Mouse (Mus musculus) testis, postnatal 14 days (tissue): ENCODE measurements around the gene Prss32.

ENCODE experiments used
- DNase-seq: peaks from one replicate; pipeline ENCODE4 v3.0.0; 2021; ENCODE audit warnings: low spot score

Prss32 gene

DNA sequence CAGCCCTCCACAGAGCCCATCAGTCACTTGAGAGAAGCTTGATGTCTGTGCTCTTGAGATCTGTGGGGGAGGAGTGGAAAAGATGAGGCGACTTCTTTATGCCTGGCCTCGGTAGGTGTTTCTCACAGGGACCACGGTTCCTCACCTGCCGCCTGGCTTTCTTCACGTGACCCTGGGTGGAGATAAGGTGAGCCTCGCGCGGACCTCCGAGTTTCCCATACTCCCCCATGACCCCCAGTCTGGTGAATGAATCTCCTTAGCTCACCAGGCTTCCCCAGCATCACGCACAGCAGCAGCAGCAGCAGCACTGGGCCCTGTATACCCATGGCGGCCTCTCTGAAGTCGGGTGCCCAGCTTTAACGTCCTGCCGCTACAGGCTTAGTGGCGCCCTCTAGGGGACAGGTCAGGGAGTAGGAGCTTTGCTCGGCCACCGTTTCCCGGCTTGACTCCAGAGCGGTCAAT, at the start of gene Prss32, which contains the start of gene Prss41:
Gene Prss32, plus strand, starts transcription at position 44 of the 462 bp plus-strand sequence.
Gene Prss41, minus strand, starts transcription at position 361 of the 462 bp plus-strand sequence.
- DNase-seq = peak; percentile 82

- no peak for DNase-seq
These were observed 48.3 kb upstream of the Prss32 start for GRCm38 (mm10) chr17:23795323-23795722.

- no peak for DNase-seq
These were observed 46.3 kb upstream of the Prss32 start for GRCm38 (mm10) chr17:23797316-23797715.

GRCm38 (mm10) chr17:23801627-23802026, 42.0 kb upstream of the Prss32 start:
- no peak for DNase-seq

GRCm38 (mm10) chr17:23802746-23803365, 40.8 kb upstream of the Prss32 start:
- peak; percentile 99 for DNase-seq

- peak; percentile 89 for DNase-seq
These were observed 40.2 kb upstream of the Prss32 start for GRCm38 (mm10) chr17:23803366-23804041.

DNA sequence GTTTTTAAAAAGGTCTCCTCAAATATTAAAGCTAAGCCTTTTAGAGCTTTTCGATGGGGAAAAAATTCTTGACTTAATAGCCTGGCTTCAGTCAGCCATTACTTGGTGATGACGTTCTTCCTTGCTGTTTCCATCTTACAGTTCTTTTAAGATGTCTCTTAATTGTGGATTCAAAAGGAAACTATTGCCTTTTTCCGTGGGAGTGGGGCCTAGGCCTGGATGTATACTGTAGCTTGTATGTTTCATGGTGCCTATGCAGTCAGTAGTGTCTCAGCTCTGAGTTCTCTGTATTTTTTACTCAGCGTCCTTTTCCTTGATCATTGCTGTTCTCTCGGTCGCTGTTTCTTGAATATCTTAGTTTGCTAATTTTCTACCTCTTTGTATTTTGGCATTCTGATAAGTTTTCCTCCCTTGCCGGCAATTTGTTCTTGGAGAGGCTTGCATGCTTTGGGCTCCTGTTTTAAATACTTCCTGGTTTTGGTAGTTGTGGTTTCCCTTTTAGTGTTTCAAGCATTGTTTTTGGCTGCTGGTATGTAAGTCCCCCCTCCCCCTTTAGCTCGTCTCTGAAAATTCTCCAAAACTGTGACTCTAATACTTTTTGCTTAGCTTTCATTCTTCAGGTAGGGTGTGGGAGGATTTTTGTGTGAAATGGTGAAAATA, 39.1 kb upstream of the Prss32 start:
- DNase-seq = no peak

GRCm38 (mm10) chr17:23806867-23807266, 36.8 kb upstream of the Prss32 start:
- peak; percentile 21 for DNase-seq

DNA sequence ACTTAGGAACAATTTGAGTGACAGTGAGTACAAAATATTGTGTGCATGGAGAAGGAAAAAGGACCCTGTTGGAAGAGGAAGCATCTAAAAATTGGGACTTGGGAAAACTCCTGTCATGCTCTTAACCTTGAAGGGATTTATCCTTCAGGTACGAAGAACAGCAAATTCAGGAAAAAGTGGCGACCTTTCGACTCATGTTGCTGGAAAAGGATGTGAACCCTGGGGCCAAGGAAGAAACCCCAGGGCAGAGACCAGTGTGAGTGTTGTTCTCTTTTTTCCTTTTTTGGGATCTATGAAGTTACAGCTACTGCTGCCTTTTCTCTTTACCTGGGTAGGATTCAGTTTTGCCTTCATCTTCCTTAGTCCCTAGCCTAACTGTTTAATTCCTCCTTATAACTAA, 35.7 kb upstream of the Prss32 start:
- no peak for DNase-seq

DNA sequence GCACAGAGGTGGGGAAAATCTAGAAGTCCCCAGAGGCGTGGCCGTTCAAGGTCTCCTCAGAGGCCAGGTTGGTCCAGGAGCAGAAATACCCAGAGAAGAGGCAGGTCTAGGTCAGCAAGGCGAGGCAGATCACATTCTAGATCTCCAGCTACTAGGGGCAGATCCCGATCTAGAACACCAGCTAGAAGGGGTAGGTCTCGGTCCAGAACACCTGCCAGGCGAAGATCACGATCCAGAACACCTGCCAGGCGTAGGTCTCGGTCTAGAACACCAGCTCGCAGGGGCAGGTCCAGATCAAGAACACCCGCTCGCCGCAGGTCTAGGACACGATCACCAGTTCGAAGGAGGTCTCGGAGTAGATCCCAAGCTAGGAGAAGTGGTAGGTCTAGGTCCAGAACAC, 28.0 kb upstream of the Prss32 start:
- no peak for DNase-seq

- no peak for DNase-seq
These were observed 25.1 kb upstream of the Prss32 start for GRCm38 (mm10) chr17:23818579-23818978.

GRCm38 (mm10) chr17:23819235-23819634, 24.4 kb upstream of the Prss32 start:
- peak; percentile 16 for DNase-seq

DNA sequence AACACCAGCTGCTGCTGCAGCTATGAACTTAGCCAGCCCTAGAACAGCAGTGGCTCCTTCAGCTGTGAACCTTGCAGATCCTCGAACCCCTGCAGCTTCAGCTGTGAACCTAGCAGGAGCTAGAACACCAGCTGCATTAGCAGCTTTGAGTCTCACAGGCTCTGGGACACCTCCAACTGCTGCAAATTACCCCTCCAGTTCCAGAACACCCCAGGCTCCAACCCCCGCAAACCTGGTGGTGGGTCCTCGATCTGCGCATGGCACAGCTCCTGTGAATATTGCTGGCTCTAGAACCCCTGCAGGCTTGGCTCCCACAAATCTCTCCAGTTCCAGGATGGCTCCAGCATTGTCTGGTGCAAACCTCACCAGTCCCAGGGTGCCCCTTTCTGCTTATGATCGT, 22.9 kb upstream of the Prss32 start:
- DNase-seq = no peak

- DNase-seq = no peak
These were observed 21.6 kb upstream of the Prss32 start for GRCm38 (mm10) chr17:23822094-23822493.

DNA sequence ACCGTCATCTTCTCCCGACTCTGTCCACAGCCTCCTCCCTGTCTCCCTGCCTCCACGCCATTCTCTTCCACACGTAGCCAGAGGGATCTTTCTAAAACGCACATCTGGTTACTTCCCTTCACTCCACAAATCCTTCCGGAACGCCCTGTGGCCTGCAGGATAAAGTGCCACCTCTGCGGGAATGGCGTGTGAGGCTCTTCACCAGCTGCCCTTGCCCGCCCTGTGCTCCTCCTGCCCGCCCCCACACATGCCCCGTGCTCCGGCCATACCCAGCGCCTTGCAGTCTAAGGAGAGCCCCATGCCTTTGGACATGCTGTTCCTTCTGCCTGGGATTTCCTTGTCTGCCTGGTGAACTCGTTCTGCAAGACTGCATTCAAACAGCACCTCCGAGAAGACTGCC, 20.6 kb upstream of the Prss32 start:
- peak; percentile 31 for DNase-seq

GRCm38 (mm10) chr17:23823614-23824013, 20.0 kb upstream of the Prss32 start:
- DNase-seq = no peak

- DNase-seq = no peak
These were observed 18.1 kb upstream of the Prss32 start for GRCm38 (mm10) chr17:23825591-23825990.

DNA sequence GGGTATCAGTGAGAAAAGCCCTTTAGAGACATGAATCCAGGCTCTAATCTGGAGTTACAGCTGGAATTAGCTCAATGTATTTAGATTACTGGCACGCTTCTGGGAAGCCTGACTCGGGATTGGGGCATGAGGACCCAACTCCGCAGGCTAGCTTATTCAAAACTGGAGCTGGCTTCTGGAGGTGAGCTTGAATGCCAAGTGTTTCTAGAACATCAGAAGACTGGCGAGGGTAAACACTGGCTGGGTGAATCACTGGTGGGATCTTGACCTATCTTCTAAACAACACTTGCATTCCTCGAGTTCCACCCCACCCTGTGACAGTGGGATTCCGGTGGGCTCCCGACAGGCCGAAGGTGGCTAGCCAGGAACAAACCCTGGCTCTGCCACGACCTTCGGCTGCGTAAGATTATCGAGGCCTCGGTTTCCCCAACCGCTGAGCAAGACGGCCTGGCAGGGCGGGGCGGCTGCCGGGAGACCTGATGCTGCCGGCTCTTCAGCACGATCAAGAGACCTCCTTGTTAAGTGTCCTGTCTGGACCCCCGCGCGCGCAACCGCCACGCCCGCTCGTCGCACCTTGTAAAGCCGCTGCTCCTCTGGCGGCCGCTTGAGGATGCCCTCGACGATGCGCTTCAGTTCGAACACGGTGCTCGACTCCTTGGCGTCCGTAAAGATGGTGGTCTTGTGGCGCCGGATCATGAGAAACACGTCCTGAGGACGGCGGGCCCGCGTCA, 15.2 kb upstream of the Prss32 start:
- DNase-seq = peak; percentile 74

GRCm38 (mm10) chr17:23829064-23829619, 14.5 kb upstream of the Prss32 start, which contains the start of gene Elob:
TSS of gene Elob (minus strand) at chr17:23829136.
- DNase-seq = peak; percentile 87

GRCm38 (mm10) chr17:23831201-23831600, 12.5 kb upstream of the Prss32 start:
- DNase-seq = no peak

DNA sequence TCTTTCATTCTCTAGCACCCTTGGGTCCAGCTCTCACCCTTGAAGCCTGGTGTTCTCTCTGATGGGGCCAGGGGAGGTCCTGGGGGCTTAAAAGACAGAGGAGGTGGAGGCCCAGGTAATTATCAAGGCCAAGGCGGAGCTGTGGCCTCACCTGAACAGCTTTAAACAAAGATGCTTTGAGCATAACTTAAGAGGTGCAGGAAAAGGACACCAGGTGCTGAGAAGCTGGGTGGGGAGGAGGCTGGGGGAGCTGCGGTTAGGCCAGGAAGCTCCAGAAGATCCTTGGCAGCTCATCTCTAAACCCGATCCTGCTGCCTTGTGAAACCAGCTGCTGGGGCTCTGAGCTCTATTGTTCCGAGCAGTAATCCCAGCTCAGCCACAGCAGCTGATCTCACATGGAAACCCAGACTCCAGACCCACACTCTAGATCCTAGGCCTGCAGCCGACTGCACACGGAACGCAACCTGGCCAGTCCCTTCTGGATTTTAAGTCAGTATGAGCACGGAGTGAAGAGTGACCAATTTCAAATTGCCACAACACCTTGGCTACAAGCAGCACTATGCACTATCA, 7.6 kb upstream of the Prss32 start, which contains the start of gene Prss33:
Gene Prss33, minus strand, starts transcription at position 51 of the 570 bp plus-strand sequence.
- DNase-seq = no peak
